Mouse (Mus musculus): ENCODE data around the gene Arhgap28. TPM values are rescaled to one million over a fixed set of nuclear protein-coding genes. Genes with fewer than 3 reads are reported as not detected.

The Arhgap28 gene
- total RNA-seq, 2 experiments from 2014 or later: 1.4 to 1.8 TPM

- DNase-seq: no peak
Observed at GRCm38 (mm10) chr17:67937050-67937449, 66.9 kb downstream of the Arhgap28 start.

DNA sequence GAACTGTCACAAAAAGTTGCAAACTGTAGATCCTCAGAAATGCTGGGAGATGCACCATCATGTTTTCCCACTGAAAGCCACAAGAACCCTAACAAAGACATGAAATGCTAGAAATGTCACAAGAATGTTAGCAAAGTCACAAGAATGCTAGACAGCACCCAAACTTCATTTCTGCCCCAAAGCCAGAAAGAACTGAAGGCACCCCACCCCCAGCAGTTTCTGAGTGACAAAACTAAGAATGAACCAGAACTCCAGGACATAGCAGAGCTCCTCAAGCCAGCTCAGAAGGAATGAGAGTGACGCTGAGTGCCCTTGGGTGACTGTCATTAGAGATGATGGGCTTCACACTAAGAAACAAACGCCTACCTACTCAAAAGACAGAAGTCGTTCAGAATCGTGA, 68.4 kb downstream of the Arhgap28 start:
- no peak for DNase-seq

DNA sequence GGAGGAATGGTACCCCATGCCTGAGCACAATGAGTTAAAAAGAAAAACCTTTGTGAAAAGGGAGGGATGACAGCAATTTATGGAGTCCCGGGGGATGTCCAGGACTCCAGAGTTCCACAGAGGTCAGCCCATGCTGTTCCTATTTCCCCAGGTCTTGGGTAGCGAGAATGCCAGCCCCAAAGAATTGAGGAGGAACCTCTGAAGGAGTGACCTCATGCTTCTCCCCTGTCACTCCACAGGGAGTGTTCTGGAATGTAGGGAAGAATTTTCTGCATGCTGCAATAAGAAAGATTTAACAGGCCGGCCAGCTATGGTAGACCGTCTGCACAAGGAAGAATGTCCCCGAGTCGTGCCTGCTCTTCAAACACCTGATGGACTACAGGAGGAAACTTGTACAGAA, 72.5 kb downstream of the Arhgap28 start:
- no peak for DNase-seq

DNA sequence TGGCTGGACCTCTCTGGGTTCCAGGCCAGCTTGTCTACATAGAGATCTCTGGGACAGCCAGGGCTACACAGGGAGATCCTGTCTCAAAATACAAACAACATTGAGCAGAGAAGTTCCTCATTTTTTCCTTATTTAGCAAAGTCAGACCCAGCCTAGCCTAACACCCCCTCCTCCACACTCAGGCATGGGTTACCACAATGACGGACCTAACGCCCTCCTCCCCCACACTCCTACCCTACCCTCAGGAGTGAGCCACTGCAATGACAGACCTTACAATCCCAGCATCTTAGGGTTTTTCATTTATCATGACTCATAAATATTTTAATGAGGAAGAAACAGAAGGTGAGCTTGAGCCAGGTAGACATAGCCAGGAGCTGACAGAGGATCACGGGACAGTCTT, 73.0 kb downstream of the Arhgap28 start:
- DNase-seq: no peak

DNA sequence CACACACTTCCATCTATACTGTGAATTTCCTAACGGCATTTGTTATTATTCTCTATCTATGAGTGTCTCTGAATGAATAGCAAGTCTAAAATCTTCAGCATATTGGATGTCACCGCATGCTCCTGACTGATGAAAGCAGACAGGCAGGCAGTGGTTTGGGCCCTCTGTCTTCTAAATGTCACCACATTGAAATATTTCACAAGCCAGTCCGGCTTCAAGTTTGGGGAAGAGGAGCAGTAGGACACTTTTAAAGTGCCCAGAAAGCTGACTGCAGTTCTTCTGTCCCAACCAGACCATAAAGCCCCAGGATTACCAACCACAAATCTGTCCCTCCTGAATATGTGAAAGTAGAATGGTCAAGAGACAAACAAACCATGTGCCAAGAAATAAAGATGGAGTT, 73.5 kb downstream of the Arhgap28 start:
- no peak for DNase-seq

DNA sequence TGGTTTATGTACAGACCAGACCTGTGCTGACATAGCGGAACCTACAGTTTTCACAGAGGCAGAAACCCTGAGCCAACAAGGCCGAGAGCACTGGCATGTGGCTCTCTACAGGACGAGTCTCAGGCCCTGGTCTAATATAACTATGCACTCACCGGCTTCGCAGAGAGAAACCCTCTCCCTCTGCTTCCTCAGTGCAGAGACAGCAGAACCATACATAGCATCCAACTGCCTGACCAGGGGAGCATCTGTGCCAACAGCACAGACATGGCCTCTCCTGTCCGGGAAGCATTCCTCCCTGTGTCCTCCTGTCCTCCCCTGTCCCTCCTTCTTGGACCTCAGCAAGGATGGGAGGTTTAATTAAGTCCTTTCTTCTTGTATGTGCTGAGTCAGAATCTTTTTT, 75.6 kb downstream of the Arhgap28 start:
- DNase-seq: no peak

GRCm38 (mm10) chr17:67927864-67928263, 76.1 kb downstream of the Arhgap28 start:
- DNase-seq: no peak

DNA sequence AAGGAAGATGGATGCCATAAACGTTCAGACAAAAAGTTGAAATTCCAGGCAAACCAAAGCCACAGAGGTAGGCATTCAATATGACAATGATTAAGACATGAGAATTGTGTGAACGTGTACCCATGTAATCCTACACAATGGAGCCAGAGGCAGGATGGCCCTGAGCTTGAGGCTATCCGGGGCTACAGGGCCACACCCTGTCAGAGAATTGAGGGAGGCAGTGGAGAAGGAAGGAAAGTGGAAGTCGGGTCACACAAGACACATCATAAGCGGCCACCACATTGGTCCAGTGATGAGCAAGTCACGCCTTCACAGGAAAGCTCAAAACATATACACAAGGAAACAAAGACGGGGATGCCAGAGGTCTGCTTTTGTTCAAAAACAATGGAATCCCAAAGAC, 84.0 kb downstream of the Arhgap28 start:
- no peak for DNase-seq

GRCm38 (mm10) chr17:67918201-67918600, 85.7 kb downstream of the Arhgap28 start:
- no peak for DNase-seq

DNA sequence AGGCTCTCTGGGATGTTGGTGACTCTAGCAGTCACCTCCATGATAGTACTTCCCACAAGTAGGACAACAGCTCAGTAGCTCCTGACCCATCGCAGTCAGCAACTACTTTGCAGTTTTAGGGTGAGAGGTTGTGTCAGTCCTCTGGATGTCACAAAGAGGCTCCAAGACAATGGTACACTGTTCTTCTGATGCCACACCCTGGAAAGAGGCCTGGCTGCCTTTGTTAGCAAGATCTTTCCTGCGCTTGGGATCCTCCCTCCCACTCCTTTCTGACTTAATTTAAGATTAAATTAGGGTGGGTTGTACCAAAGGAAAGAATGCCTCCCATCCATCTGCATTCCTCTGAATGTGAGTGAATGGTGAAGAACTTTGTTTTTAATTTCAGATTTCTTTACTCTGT, 87.0 kb downstream of the Arhgap28 start:
- no peak for DNase-seq

DNA sequence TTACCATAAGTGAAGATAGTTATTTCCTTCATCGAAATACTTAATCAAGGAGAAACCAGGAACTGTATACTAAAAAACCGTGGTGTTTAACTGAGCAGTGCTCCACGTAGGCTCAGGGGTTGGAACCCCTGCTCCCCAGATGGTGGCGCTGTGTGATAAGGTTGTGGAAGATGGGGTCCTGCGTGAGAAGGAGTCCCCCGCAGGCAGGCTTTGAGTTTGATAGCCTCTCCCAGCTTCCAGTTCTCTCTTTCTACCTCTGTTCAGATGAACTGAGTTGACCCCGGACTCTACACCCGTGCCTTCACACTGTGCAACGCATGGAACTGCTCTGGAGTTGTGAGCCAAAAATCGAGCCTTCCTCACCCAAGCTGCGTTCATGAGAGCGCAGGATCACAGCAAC, 91.3 kb downstream of the Arhgap28 start:
- DNase-seq: peak; percentile 35 to 68

DNA sequence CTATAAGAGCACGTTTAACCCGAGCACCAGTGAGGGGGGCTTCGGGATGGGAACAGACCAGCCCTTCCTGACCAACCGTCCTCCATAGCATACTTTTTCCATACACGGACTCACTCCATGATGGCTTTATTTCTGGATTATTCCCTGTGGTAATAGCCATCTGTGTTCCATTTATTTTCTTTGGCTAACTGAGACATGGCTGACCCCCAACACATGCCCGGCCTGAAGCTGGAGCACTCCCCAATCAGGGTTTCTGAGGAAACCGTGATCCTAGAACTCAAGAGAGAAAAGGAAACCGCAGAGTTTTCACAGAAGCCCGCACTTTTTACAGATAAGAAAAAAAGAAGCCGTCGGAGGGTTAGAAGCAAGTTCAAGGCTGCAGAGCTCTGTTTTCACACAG, 91.9 kb downstream of the Arhgap28 start:
- no peak for DNase-seq

DNA sequence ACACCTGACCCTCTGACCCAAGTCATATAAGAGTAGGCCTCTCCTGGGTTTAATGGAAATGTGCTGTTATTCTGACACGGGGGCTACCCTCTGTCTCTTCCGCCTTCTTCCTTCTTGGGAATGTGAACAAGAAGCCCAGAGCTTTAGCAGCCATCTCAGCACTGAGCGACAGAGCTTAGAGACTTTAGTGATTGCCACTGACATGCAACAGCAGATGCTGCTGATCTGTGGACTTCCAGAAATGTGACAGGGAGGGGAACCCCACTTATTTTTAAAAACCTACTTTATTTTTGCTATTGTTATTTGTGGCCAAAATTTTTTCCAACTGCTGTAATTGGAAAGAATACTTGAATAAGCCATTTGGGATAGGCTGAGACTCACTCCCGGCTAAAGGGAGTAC, 95.4 kb downstream of the Arhgap28 start:
- DNase-seq: no peak

- no peak for DNase-seq
Observed at GRCm38 (mm10) chr17:67908137-67908536, 95.8 kb downstream of the Arhgap28 start.

DNA sequence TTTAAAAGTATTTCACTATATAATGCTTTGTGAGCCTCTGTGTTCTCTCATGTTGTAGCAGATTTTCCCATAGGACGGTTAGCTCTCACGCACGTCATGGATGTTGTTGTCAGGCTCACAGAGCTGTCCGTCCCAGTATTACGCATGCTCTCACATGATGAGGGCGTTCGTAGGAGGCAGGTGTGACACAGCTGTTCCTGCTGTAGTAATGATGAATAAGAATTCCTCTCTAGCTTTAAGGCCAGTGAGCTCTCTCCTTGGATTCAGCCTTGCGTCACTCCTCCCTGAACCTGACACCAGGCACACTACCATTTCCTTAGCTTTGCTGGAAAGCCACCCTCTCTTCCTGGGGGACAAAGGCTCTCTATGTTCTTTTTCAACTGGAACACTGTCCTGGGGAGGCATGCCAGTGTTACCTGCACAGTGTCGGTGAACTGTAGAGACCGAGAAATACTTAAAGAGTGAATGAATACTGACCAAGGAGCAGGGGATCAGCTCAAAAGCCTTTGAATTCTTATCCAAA, 96.3 kb downstream of the Arhgap28 start:
- DNase-seq: no peak

- no peak for DNase-seq
Observed at GRCm38 (mm10) chr17:67906236-67906635, 97.7 kb downstream of the Arhgap28 start.

- DNase-seq: no peak
Observed at GRCm38 (mm10) chr17:67904315-67904944, 99.5 kb downstream of the Arhgap28 start.

DNA sequence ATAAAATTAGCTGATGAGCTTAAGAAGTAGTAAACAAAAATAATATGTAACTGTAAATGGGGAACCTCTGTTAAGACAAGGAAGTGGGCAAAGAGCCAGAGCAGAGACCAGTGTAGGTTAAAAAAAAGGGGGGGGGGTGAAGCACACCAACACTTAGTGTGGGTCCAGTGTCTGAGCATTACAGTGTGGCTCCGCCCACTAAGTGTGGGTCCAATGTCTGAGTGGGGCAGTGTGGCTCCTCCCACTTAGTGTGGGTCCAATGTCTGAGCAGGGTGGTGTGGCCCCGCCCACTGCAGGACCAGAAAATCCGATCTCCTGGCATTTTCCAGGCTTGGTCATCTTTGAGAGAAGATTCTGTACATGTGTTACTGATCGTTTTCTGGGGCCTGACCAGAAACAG, 101.1 kb downstream of the Arhgap28 start:
- no peak for DNase-seq

DNA sequence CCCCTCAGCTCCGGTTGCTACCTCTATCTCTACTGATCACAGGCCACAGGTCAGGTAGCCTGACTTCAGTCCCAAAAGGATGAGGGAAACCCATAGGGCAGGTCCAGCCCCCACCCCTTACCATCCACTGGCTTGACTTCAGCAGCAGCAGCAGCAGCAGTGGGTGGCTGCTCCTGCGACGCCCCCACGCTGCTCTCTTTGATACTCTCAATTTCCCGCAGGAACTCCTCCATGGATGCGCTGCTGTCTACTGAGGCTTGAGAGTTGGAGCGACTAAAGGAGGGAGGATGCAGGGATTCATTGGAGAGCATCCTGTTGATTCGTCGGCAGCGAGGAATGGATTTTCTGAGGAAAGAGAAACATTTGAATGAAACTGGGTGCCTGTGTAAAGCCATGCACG, 102.8 kb downstream of the Arhgap28 start:
- DNase-seq: no peak

DNA sequence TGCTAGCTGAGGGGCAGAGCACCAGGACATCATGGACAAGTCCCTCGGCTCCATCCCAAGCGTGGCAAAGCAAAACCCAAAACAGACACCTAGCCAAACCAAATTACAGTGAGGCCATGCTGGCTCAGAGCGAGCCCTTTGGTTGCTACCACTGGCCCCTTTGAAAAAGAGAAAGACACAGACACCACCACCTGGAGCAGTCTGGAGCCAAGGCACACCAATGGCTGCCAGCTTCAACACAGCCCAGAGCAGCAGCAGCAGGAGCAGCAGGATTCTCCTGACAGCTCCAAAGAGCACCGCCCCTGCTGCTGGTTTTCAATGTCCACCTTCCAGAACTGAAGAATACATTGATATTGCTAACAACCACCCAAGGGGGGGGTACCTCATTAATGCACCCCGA, 104.5 kb downstream of the Arhgap28 start:
- no peak for DNase-seq

DNA sequence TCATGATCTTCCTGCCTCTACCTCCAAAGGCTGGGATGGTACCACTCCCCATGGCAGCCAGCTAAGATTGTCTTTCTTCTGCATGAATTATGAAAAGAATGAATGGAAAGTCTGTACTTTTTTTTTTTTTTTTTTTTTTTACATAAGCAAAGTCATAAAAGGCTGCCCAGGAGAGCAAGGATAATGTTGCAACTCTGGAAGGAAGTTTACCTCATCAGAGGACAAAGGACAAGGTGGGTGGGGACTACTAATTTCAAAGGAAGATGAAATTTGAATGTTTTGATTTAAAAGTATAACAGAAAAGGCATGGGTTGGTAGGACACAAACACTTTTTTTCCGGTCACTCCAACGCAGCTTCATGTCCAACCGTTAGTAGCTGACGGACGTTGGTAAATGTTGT, 107.5 kb downstream of the Arhgap28 start:
- DNase-seq: no peak

- DNase-seq: peak; percentile 18 to 42
Observed at GRCm38 (mm10) chr17:67889481-67890325, 114.2 kb downstream of the Arhgap28 start.

DNA sequence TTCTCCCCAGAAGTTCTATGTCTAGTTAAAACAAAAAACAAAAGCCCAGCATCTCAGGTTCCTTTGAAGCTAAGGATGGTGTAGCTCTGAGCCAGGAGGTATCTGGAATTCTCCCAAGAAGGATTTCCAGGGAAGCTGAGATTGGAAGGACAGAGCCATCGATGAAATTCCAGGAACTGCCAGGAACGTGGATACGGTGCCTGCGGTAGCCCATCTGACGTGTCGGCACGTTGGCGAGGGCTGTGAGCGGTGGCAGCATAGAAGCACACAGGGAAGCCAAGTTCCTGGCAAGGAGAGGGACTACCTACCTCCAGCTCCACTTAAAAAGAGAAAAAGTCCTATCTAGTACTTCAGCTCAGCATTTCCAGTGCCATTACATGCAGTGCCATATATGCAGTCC, 115.8 kb downstream of the Arhgap28 start:
- no peak for DNase-seq

GRCm38 (mm10) chr17:67886326-67886725, 117.6 kb downstream of the Arhgap28 start:
- DNase-seq: no peak

All from heart, adult 18-20 months (tissue).